Mouse (Mus musculus) gonadal fat pad, adult 2 months (tissue): Measurements from ENCODE around the gene Slc41a3. TPM values are rescaled to one million over a fixed set of nuclear protein-coding genes. Genes with fewer than 3 reads are reported as not detected.
"Not testable (repeated sequence)": the region's sequence is repeated elsewhere in the genome, so short reads cannot be mapped to it uniquely, and the experiment has no call there.

Experiments used
- DNase-seq: peaks from one replicate; pipeline ENCODE4 v3.0.0-alpha.2; 2012; ENCODE audit warnings: low read depth
- polyA plus RNA-seq: library from polyadenylated mRNA; depleted of rRNA; stranded (reverse); fragments of >200 nt; gene quantifications from 2 replicates; pipeline ENCODE4 v1.2.3, GENCODE M21; 2012

Slc41a3 gene
- polyA plus RNA-seq, 1 experiment = 37.2 TPM

- no peak for DNase-seq
These were observed 20.2 kb downstream of the Slc41a3 start for GRCm38 (mm10) chr6:90624733-90625132.

DNA sequence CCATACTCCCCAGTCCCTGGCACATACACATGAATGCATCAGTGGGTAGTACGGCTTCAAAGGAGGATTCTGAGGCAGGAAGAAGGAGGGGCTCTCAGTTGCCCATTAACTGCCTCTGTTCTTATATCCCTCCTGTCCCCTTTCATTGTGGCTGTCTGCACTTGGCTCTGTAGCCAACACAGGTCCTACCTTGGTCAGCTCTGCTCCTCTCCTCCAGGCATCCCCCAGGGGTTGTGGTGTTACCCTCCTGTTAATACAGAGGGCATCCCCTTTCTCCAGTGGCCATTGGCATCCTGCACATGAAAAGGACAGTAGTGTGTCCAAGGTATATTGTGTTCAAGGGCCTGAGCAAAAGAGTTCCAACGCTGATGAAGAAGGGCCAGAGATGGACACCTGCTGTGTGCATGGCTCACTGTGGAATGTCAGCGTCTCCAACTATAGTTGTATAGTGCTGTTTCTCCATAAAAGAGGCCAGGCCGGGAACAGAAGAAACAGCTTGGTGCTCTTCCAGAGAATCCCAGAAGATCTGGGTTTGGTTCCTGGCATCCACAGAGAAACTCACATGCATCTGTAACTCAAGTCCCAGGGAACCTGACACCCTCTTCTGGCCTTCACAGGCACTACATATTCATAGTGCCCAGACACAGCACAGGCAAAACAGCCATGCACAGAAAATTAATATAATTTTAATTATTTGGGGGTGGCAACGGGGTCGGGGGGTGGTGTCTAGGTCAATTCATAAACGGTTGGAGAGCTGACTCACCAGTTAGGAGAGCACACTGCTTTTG, 20.9 kb downstream of the Slc41a3 start:
- DNase-seq = no peak

DNA sequence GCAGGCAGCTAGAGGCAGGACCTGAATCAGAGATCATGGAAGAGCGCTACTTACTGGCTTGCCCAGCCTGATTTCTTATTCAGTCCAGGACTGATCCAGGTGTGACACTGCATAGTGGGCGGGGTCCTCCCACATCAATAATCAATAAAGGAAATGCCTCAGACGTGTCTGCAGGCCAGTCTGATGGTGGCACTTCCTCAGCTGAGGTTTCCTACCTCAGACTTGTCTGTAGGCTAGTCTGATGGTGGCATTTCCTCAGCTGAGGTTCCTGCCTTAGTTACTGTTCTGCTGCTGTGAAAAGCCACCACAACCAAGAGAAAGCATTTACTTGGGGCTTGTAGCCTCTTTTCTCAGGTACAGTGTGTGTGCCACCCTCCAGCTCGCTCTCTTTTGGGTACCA, 23.0 kb downstream of the Slc41a3 start:
- no peak for DNase-seq

- DNase-seq = no peak
These were observed 25.0 kb downstream of the Slc41a3 start for GRCm38 (mm10) chr6:90629506-90629905.

- DNase-seq = no peak
These were observed 25.9 kb downstream of the Slc41a3 start for GRCm38 (mm10) chr6:90630427-90630826.

DNA sequence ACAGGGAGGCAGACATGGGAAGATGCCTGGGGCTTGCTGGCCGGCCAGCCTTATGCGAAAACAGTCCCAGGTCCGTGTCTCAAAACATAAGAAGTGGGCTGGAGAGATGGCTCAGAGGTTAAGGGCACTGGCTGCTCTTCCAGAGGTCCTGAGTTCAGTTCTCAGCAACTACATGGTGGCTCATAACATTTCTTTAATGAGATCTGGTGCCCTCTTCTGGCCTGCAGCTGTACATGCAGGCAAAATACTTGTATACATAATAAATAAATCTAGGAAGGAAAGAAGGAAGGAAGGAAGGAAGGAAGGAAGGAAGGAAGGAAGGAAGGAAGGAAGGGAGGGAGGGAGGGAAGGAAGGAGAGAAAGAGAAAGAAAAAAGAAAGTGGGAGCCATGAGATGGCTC, 28.0 kb downstream of the Slc41a3 start:
- DNase-seq = not testable (repeated sequence)

- DNase-seq = no peak
These were observed 30.6 kb downstream of the Slc41a3 start for GRCm38 (mm10) chr6:90635081-90635480.

DNA sequence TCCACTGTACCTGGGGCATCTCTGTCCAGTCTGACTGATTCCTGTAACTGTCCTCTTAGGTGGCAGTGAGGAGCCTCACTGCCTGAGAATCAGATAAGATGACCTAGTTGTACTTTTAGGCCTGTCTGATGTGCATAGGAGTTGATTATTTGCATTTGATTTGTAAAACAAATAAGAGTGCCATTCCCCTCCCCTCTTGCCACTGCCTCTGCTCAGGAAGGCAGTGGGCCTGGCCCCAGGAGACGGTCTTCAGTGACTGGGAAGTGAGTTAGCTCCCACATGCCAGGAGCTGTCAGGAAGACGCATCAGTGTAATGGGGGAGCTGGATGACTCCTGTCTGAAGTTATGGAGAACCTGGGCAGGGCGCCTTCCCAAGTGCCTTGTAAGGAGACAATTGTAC, 31.1 kb downstream of the Slc41a3 start:
- DNase-seq = no peak

- DNase-seq = no peak
These were observed 38.5 kb downstream of the Slc41a3 start for GRCm38 (mm10) chr6:90643057-90643456.

DNA sequence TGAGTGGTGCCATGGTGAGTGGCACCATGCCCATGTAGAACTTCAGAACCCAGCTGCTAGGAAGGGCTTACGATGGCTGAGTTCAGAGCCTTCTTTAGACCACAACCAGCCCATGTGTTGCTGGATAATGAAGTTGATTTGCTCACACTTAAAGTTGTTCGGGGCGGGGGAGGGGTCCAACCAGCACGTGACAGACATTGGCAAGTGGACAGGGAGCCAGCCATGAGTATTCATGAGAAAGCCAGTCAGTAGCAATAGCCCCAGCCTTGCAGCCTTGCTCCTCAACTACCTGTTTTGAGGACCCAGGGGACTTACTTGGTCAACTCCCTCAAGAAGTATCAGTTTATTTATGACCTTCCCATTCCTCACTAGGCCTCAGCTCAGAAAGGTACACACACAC, 40.4 kb downstream of the Slc41a3 start:
- no peak for DNase-seq

- no peak for DNase-seq
These were observed 43.9 kb downstream of the Slc41a3 start for GRCm38 (mm10) chr6:90648391-90648790.

GRCm38 (mm10) chr6:90649279-90649678, 44.8 kb downstream of the Slc41a3 start:
- no peak for DNase-seq

DNA sequence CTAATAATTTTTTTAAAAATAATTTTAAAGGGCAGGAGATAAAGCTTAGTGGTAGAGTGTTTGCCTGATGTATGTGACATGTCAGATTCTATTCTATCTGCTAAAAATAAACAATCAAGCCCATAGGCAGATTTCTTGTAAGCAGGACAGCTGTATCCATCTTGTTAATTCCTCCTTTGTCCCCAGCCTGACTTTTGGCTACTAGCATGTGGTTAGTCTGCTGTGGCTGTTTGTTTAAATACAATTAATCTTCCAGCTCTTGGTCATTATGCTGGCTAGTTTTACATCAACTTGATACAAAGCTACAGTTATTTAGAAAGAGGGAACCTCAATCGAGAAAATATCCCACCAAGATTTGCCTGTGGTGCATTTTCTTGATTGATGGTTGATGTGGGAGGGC, 46.1 kb downstream of the Slc41a3 start:
- no peak for DNase-seq

GRCm38 (mm10) chr6:90653736-90654135, 49.2 kb downstream of the Slc41a3 start:
- no peak for DNase-seq

DNA sequence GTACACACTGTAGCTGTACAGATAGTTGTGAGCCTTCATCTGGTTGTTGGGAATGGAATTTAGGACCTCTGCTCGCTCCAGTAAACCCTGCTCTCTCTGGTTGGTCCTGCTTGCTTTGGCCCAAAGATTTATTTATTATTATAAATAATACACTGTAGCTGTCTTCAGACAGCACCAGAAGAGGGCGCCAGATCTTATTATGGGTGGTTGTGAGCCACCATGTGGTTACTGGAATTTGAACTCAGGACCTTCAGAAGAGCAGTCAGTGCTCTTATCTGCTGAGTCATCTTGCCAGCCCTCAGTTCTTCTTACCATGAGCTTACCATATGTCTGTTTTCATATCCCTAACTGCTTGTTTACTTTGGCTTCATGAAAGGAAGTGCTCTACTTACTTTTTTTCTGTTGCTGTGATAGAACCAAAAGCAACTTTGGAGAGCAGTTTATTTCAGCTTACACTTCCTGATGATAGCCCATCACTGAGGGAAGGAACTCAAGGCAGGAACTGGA, 51.9 kb downstream of the Slc41a3 start:
- not testable (repeated sequence) for DNase-seq

DNA sequence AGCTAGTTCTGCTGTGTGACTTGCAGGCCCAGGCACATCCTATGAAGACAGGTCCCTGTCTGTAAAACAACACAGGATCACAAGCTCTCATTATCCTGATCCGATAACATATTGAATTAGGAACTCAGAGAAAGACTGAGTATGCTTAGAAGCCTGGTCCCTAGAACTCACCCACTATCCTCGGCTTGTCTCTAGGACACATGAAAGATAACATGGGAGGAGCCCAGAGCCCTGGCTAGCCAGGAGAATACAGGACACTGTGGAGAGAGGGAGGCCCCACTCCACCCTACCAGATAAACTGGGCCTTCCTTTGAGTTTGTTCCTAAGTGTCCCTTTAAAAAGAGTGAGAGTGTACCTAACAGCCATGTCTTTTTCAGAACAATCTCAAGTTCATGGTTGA, 55.4 kb downstream of the Slc41a3 start:
- DNase-seq = no peak

DNA sequence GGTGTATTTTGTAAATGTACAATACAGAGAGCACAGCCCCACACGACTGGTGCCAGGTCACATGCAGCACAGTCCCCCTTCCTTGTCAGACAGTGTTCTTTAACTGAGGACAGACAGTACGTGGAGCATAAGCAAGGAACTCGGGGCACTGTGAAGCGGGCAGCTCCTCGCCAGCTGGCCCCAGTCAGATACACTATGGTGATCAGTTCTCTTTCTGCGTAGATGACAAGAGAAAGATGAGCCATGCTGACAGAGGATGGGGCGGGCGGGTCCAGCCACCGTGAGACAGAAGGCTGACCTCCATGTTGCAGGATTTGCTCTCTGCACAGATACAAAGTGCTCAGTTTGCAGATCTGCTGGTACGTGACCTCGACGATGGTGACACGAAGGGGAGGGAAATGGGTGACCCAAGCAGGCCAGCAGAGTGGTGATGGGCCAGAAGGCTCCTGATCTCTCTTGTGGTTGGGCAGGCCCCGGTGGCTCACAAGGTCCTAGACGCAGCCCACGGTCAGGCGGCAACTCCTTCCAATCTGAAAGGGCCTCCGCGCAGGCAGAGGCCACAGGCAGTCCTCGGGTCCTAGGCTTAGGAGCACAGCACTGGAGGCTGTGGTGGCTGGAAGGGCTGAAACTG, 56.0 kb downstream of the Slc41a3 start:
- DNase-seq = no peak

DNA sequence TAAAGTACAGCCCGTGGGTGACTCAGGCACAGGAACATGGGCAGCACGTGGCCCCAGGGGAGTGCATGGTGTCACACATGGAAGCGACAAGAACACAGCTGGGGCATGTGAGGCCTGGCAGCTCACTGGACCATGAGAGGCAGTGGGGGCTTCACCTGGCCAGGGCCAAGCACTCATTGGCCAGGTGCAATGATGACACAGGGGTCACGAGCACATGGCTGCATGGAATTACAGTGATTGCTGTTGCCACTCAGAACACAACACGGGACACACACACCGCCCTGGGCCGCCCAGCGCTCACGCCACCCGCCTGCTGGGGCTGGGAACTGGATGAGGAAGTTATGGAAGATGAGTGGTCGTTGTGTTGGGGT, 56.5 kb downstream of the Slc41a3 start:
- no peak for DNase-seq

DNA sequence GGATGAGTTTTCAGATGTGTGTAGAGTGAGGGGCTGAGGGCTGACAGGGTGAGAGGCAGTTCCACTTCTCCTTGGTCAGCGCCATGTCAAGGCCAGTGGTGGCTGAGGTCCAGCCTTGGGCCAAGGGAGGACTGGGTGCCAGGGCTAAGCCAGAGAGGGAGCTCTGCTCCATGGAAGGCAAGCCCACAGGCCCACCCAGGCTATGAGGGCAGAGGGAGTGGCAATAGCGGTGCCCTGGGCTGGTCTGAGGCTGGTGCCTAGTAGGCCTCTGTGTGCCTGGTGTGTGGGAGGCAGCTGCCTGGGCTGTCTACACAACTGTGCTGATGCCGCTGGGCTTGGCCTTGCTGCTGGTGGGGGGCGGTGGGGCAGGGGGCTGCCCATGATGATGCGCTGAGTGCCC, 57.6 kb downstream of the Slc41a3 start:
- no peak for DNase-seq

DNA sequence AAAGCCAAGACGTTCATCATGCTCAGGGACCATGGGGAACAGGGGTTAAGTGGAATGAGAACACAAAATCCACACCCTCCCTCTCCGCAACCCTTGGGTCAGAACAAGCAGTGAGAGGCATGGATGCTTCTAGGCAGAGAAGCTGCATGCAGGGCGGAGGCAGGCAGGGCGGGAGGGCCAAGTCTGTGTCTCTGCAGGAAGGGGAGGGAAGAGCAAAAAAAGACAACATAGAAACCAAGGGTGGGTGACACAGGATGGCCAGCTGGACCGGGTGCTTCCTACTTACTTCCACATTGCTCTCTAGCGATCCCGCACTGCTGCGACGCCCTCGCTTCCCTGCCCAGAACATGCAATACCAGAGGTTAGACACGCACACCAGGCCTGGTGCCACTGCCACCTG, 59.2 kb downstream of the Slc41a3 start:
- DNase-seq = no peak

DNA sequence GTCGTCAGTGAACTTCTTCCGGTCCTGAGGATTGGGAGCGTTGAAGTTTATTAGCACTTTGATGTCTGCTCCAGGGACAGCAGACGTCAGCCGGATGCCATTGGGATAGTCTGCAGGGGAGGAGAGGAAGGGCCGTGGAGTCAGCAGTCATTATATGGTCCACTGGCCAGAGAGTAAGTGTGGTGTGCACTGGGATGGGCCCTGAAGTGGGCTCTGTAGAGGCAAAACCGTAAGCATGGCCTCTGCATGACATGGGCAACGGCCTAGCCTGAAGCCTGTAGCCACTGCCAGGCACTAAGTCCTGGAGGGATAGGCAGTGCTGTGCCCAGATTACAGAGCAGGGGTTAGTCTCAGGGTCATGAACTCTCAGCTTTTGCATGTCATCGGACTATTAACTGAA, 64.2 kb downstream of the Slc41a3 start:
- DNase-seq = no peak

- DNase-seq = no peak
These were observed 74.2 kb downstream of the Slc41a3 start for GRCm38 (mm10) chr6:90678759-90679158.

DNA sequence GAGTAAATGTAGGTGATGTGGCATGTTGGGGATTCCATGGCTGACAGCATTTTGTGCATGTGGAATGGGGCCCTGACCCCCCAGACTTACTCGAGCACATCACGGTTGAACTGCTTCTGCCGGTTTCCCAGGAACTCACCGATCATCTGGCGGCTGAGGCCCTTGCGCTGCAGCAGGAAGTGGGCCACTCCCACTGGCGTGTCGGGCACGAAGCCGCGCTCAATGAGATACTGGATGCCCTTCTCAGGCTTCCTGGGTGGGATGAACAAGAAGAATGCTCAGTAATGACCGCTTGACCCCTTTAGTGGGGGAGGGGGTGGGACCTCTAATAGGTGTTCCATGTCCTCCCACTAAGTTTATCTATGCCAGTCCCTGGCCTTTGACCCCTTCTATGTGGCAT, 75.9 kb downstream of the Slc41a3 start:
- DNase-seq = no peak
